Mouse (Mus musculus): ENCODE measurements at regions not wholly inside any gene's neighbourhood (a gene's known extent, or its start where the extent isn't known, plus 50 kb on each side); places are given as distances from the start of the nearest gene placed in this dataset.

GRCm38 (mm10) chr1:92776353-92776752, 55.1 kb upstream of the Gpc1 start:
- in situ Hi-C loops (cut with MboI, MseI) = no loop called here

GRCm38 (mm10) chr1:92775908-92776307, 55.5 kb upstream of the Gpc1 start:
- in situ Hi-C loops (cut with MboI, MseI) = no loop called here

GRCm38 (mm10) chr1:92774743-92775692, 56.4 kb upstream of the Gpc1 start:
- in situ Hi-C loops (cut with MboI, MseI) = no loop called here

GRCm38 (mm10) chr1:92774006-92774405, 57.4 kb upstream of the Gpc1 start:
- in situ Hi-C loops (cut with MboI, MseI) = no loop called here

GRCm38 (mm10) chr1:92772784-92773113, 58.7 kb upstream of the Gpc1 start:
- in situ Hi-C loops (cut with MboI, MseI) = no loop called here

- in situ Hi-C loops (cut with MboI, MseI) = no loop called here
Measured at GRCm38 (mm10) chr1:92772101-92772783, 59.2 kb upstream of the Gpc1 start.

GRCm38 (mm10) chr1:92769696-92770095, 61.7 kb upstream of the Gpc1 start:
- in situ Hi-C loops (cut with MboI, MseI) = no loop called here

- in situ Hi-C loops (cut with MboI, MseI) = no loop called here
Measured at GRCm38 (mm10) chr1:92769156-92769555, 62.3 kb upstream of the Gpc1 start.

GRCm38 (mm10) chr1:92766496-92766895, 64.9 kb upstream of the Gpc1 start:
- in situ Hi-C loops (cut with MboI, MseI) = no loop called here

GRCm38 (mm10) chr1:92754793-92755488, 76.5 kb upstream of the Gpc1 start:
- in situ Hi-C loops (cut with MboI, MseI) = no loop called here

GRCm38 (mm10) chr1:92751700-92752136, 79.7 kb upstream of the Gpc1 start:
- in situ Hi-C loops (cut with MboI, MseI) = no loop called here

GRCm38 (mm10) chr1:92749475-92749874, 82.0 kb upstream of the Gpc1 start:
- in situ Hi-C loops (cut with MboI, MseI) = no loop called here

GRCm38 (mm10) chr1:92745284-92745683, 86.2 kb upstream of the Gpc1 start:
- in situ Hi-C loops (cut with MboI, MseI) = no loop called here

- in situ Hi-C loops (cut with MboI, MseI) = no loop called here
Measured at GRCm38 (mm10) chr1:92744528-92745241, 86.8 kb upstream of the Gpc1 start.

GRCm38 (mm10) chr1:92742881-92743621, 88.4 kb upstream of the Gpc1 start:
- in situ Hi-C loops (cut with MboI, MseI) = no loop called here

- in situ Hi-C loops (cut with MboI, MseI) = no loop called here
Measured at GRCm38 (mm10) chr1:92742300-92742699, 89.1 kb upstream of the Gpc1 start.

GRCm38 (mm10) chr1:92741047-92741446, 90.4 kb upstream of the Gpc1 start:
- in situ Hi-C loops (cut with MboI, MseI) = no loop called here

- in situ Hi-C loops (cut with MboI, MseI) = no loop called here
Measured at GRCm38 (mm10) chr1:92737600-92738197, 89.1 kb upstream of the Otos start.

- in situ Hi-C loops (cut with MboI, MseI) = no loop called here
Measured at GRCm38 (mm10) chr1:92736411-92736810, 87.8 kb upstream of the Otos start.

- in situ Hi-C loops (cut with MboI, MseI) = no loop called here
Measured at GRCm38 (mm10) chr1:92733732-92734131, 85.1 kb upstream of the Otos start.

Data from regulatory T cell (primary cell).